ENCODE assay signal across 8 mouse cellular contexts in the genomic region with DNA sequence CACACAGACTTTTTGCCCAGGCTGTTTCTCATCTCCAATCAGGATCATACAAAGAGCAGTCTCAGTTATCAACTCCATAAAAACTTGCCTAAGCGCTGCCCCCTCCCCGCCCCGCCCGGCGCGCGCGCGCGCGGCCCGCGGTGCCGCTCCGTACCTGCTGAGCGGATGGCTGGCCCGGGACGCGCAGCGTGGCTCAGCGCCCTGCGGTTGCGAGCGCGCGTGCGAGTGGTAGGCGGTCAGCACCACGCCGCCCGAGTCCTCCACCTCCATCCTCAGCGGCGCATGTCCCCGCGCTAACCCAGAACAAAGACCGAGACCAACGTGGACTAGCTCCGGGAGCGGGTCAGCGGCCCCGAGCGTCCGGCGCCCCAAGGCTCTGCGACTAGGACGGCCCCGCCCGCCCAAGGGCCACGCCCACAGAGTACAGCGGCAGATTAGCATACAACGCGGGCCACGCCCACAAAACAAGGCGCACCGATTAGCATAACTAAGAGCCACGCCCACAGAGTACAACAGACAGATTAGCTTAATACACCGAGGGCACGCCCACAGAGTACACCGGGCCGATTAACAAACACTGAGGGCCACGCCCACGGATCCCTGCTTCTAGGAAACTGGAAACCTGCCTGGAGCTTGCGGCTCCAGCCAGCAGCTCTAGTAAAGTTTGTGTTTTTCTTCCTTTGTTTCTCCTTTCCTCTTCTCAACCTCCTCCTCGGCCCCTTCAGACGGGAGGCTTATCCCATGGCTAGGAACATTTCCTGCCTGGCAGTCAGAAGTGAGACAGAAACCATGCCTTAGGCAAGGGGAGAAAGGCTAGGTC. TPM values are rescaled to one million over a fixed set of nuclear protein-coding genes. Genes with fewer than 3 reads are reported as not detected.
DNase-seq lines count a peak whose midpoint lies in the region; ATAC-seq and TF ChIP-seq lines count a peak whose summit lies in the region.

Arhgap28 (minus strand) TSS at position 380 of the 820 bp plus-strand sequence.

- H3K9ac ChIP-seq in hindbrain, embryonic 11.5 days (ENCODE audit: low read depth, low read length): peak within 1 kb of the TSS; percentile 71
- H3K9ac ChIP-seq in lung, postnatal 0 days (replicated peaks; ENCODE audit: low read depth): peak within 1 kb of the TSS; percentile 55

- peak; percentile 83 for DNase-seq in Patski (ENCODE audit: low read depth, low spot score)
- DNase-seq in cerebellum, adult 9-11 months: peak; percentile 41
- DNase-seq in frontal cortex, postnatal 10 days (ENCODE audit: low spot score in 2 of 2): peak; percentile 64 to 68
- DNase-seq in hindbrain, embryonic 11.5 days (ENCODE audit: low spot score): peak; percentile 97
- peak; percentile 48 to 55 for DNase-seq in layer of hippocampus, postnatal 10 days (ENCODE audit: low spot score in 2 of 2)
- DNase-seq in lung, postnatal 0 days (ENCODE audit: low spot score): peak; percentile 100
- peak; percentile 73 for DNase-seq in ovary, postnatal 10 days (ENCODE audit: low spot score)
- DNase-seq in thymus, postnatal 0 days (ENCODE audit: low spot score): peak; percentile 48

- no peaks in the 10 kb centered on the region for H3K9me3 ChIP-seq in hindbrain, embryonic 11.5 days (ENCODE audit: control insufficient read depth, low read length)
- no peaks in the 10 kb centered on the region for H3K9me3 ChIP-seq in lung, postnatal 0 days (ENCODE audit: low read length)

- H3K27ac ChIP-seq in hindbrain, embryonic 11.5 days (ENCODE audit: low read depth, low read length): peak within 1 kb of the TSS; percentile 76
- peak within 1 kb of the TSS; percentile 93 for H3K27ac ChIP-seq in lung, postnatal 0 days (ENCODE audit: low read length)

- H3K4me2 ChIP-seq in hindbrain, embryonic 11.5 days (replicated peaks; ENCODE audit: low read depth, low read length): peak within 1 kb of the TSS; percentile 79
- H3K4me2 ChIP-seq in lung, postnatal 0 days (replicated peaks; ENCODE audit: low read depth, low read length): peak within 1 kb of the TSS; percentile 69

- no peak for TF ChIP-seq CTCF in Patski (IDR thresholded peaks at IDR 0.05)
- TF ChIP-seq CTCF in lung, postnatal 0 days (IDR thresholded peaks at IDR 0.05): no peak

- POLR2A ChIA-PET in Patski (lab: Charles Lee): interaction anchor here (0.7 kb wide), 1 partner anchor 13 kb away, joined by 3 read pairs; no protein-coding TSS in a partner anchor

- no peaks in the 10 kb centered on the region for H3K4me1 ChIP-seq in hindbrain, embryonic 11.5 days (replicated peaks; ENCODE audit: control insufficient read depth, insufficient read depth, low read length)
- H3K4me1 ChIP-seq in lung, postnatal 0 days (ENCODE audit: insufficient read depth, low read depth, low read length): peaks cover 11% of the 10 kb centered on the region; the same call in 1 of the 2 replicates

- CTCF ChIA-PET in Patski (lab: Charles Lee): interaction anchor here (1.2 to 1.4 kb wide), 2 partner anchors 9 to 50 kb away, joined by 3 to 4 read pairs; no protein-coding TSS in a partner anchor

- WGBS in hindbrain, embryonic 11.5 days: under 1% methylated on average over 53 of the region's 65 CpGs
- WGBS in lung, postnatal 0 days: under 1% methylated on average over 61 of the region's 65 CpGs

- ATAC-seq in Patski: peak; percentile 97
- ATAC-seq in hindbrain, embryonic 11.5 days (ENCODE audit: low FRiP score): peak; percentile 95
- ATAC-seq in lung, postnatal 0 days: peak; percentile 96

- H3K27me3 ChIP-seq in Patski: no peaks in the 10 kb centered on the region
- no peaks in the 10 kb centered on the region for H3K27me3 ChIP-seq in hindbrain, embryonic 11.5 days (ENCODE audit: control insufficient read depth, insufficient read depth, low read length)
- no peaks in the 10 kb centered on the region for H3K27me3 ChIP-seq in lung, postnatal 0 days (replicated peaks; ENCODE audit: insufficient read depth, low read length)

- peak; percentile 40; the same call in 1 of the 2 replicates for TF ChIP-seq EP300 in lung, postnatal 0 days (IDR thresholded peaks at IDR 0.05)

- H3K4me3 ChIP-seq in hindbrain, embryonic 11.5 days (ENCODE audit: low read depth, low read length): peak within 1 kb of the TSS; percentile 63
- peak within 1 kb of the TSS; percentile 86 for H3K4me3 ChIP-seq in lung, postnatal 0 days (ENCODE audit: low read depth, low read length)

- H3K36me3 ChIP-seq in hindbrain, embryonic 11.5 days (ENCODE audit: control insufficient read depth, insufficient read depth, low read length): no peaks in the 10 kb centered on the region
- no peaks in the 10 kb centered on the region for H3K36me3 ChIP-seq in lung, postnatal 0 days (ENCODE audit: insufficient read depth, low read length)

- in situ Hi-C loops in Patski (cut with MboI; ENCODE audit: low pct_unique_long_range_greater_than_20kb): no loop called here

RNA-seq across cellular contexts. Expression of gene Arhgap28, which starts in this region (rescaled TPM):
- 10.0 TPM for polyA plus RNA-seq in Patski (2021)
- polyA plus RNA-seq in hindbrain, embryonic 11.5 days (2014; fragmentation: Nextera tagmentation; extraction: Ambion mirVana): 35.6 and 40.2 TPM in 2 replicates
- 1 to 10 TPM; 1.5 to 1.6 TPM for total RNA-seq in layer of hippocampus, postnatal 10 days (2021)
- polyA plus RNA-seq in lung, postnatal 0 days (2015; fragmentation: Nextera tagmentation; extraction: Ambion mirVana): 12.2 and 13.3 TPM in 2 replicates
- polyA plus RNA-seq in thymus, postnatal 0 days (2015; fragmentation: Nextera tagmentation; extraction: Ambion mirVana): 0.82 and 1.0 TPM in 2 replicates

Comparison
In these comparisons a context has a peak if more than half of its experiments do, and no peak if none do; other contexts are left out.
1. Peak in every context shown above with its lines: DNase-seq, ATAC-seq, H3K4me3 ChIP-seq and H3K27ac ChIP-seq.
2. DNase-seq: peak in every context shown above with its lines; median percentile 100 in lung, postnatal 0 days; 97 in hindbrain, embryonic 11.5 days; 83 in Patski; 73 in ovary, postnatal 10 days; 66 in frontal cortex, postnatal 10 days; 52 in layer of hippocampus, postnatal 10 days; 48 in thymus, postnatal 0 days; 41 in cerebellum, adult 9-11 months.